Mouse (Mus musculus): Measurements from ENCODE around the gene Gm17657.
"Not testable (repeated sequence)": the region's sequence is repeated elsewhere in the genome, so short reads cannot be mapped to it uniquely, and the experiment has no call there.

The Gm17657 gene

DNA sequence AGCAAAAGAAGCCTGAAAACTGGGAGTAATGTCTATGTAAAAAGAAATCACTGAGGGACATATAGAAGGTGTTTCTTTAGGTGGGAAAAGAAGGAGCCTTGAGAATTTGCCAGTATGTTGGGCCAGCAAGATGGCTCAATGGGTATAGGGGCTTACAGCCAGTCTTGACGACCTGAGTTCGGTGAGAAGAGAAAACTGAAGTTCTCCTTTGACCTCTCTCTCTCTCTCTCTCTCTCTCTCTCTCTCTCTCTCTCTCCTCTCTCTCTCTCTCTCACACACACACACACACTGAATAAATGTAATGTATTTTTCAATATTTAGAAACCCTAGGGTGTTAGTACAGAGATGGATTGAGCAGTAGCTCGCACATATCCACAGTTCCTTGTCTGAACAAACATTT is 944 bp downstream of the Gm17657 start:
- DNase-seq (ENCODE audit: low spot score in 2 of 2): no peak

DNA sequence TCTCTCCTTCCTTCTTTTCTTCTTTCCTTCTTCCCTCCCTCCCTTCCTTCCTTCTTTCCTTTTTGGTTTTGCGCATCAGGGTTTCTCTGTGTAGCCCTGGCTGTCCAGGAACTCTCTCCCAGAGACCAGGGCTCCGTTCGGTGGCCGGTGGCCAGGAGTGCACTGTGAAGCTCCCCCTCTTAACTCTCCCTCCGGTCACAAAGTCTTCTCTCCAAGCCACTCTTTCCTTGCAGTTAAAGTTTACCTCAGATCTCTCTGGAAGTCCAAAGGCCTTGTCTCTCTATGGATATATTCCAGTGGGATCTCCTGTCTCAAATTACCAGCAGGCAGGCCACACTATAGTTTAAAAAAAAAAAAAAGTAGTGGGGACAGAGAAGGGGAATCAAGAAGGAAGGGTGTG is 4.2 kb downstream of the Gm17657 start:
- DNase-seq (ENCODE audit: low spot score in 2 of 2): no peak

DNA sequence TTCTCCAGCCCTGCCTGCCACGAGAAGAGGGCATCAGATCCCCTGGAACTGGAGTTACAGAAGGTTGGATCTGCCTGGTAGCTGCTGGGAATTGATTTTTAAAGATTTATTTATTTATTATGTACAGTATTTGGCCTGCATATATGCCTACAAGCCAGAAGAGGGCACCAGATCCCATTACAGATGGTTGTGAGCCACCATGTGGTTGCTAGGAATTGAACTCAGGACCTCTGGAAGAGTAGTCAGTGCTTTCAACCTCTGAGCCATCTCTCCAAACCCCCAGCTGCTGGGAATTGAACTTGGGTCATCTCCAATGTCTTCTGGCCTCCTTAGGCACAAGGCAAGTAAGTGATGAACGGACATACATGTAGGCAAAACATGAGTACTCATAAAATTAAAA is 5.4 kb downstream of the Gm17657 start:
- DNase-seq (ENCODE audit: low spot score in 2 of 2): no peak

DNA sequence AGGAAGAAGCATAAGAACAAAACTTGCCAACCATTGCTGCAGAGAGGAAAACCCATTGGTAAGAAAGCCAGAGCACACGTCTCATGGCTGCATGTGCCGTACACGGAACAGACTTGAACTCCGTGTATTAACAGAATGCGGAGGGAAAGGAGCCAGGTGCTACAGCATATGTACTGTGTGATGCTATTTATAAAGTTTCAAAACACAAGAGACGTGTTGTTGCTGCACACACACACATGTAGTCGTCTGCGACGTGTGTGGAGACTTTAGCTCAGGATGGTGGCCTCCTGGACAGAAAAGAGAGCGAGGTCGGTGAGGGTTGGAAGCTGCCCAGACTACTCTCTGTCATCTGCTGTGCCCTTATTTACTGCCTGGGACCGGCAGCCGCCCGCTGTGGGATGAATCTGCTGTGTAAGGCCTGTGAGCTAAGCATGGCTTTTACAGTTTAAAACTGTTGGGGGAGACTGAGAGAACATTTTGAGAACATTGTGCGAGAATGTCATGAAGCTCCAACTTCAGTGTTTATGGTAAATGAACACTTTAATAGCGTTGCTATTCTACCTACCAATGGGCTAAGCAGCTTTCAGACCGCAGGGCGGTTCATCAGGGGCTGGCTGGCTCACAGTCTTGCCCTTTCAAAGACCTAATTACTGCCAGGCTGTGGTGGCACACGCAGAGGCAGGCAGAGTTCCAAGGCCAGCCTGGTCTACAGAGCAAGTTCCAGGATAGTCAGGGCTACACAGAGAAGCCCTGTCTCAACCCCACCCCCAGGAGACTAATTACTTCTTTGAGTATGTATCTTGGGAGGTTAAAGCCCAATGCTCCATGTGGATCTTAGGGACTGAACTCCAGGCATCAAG is 6.4 kb downstream of the Gm17657 start:
- no peak for DNase-seq (ENCODE audit: low spot score in 2 of 2)

DNA sequence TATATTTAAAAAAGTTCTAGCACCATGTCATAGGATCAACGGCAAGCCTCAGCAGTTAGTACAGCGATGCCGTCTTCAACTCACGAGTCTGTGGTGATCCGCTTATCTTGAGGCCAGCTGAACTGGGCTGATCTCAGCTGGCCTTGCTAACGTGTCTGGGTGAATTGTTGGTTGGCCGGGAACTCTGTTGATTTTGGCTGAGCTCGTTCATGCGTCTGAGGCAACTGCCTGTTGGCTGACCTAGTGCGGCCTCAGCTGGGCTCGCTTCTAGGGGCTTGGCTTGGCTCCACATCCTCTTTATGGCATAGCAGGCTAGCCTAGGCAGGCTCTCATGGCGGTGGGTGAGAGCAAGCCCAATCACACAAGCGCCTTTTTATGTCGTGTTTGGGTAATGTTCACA is 8.0 kb downstream of the Gm17657 start:
- DNase-seq (ENCODE audit: low spot score in 2 of 2): no peak

DNA sequence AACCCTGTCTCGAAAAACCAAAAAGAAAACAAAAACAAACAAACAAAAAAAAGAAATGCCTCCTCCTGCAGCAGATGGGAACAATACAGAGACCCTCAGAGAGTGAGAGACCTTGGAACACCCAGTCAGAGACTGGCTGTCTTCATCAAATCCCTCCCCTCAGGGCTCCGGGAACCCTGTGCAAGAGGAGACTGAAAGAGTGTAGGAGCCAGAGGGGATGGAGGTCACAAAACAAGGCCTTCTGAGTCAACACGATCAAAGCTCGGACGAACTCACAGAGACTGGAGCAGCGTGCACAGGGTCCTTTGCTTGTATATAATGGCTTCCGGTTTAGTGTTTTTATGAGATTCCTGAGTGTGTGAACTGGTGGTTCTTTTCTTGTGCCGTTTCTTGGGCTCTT is 9.0 kb downstream of the Gm17657 start:
- DNase-seq (ENCODE audit: low spot score in 2 of 2): no peak

DNA sequence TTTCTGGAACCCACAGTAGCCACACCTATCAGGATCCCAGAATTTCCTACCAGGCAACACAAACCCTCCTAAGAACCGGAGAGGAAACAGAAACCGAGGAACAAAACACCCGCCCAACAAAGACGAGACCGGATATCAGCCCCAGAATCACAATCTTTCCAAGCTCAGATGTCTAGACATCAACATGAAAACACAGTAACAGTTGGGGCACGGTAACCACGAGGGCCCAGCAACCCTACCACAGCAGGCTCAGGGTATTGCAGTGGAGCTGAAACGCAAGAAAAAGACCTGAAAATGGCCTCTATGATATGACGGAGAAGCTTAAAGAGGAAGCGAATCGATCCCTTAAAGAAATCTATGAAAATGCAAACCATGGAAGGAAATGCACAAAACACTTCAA is 15.6 kb downstream of the Gm17657 start:
- DNase-seq (ENCODE audit: low spot score in 2 of 2): no peak

DNA sequence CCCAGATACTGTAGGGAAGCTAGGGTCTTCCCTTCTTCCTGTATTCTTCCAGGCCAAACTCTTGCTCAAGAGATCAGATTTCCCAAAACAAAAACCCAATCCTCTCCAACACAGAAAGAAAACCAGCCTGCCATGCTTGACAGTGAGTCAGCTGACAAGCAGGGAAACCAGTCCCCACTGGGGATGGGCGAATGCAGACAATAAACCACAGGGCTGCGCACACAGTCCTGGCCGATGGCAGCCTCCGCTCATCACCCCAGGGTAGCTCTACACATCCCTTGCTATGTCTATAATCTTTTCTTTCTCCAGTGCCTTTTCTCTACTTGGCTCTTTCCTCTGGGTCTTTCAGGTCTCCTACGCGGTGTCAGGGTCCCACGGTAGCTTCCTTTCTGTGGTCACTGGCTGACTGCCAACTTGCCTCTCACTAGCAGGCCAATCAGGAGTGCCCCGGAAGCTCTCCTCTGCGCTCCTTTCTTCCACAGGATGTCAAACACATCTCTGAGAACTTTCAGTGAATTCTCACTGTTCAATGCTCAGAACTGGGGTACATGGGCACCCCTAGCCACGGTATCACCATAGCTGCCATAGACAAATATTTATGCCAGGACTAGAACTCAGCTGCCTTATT is 17.6 kb downstream of the Gm17657 start:
- peak; percentile 65 to 67 for DNase-seq (ENCODE audit: low spot score in 2 of 2)

DNA sequence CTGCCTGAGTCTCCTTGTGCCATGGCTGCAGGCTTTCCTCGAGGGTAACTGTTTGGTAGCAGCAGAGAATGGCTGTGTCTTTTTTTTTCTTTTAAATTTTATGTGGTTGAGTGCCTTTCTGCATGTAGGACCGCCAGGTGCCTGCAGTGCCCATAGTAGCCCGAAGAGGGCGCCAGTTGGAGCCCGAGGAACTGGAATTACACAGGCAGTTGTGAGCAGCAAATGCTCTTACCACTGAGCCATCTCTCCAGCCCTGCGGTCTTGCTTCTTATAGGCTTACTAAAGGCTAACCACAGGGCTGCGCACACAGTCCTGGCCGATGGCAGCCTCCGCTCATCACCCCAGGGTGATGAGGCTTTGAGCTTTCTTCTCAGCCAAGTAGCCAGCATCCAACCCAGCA is 18.2 kb downstream of the Gm17657 start:
- peak in 1 of 2 experiments; percentile 39 for DNase-seq (ENCODE audit: low spot score in 2 of 2)

DNA sequence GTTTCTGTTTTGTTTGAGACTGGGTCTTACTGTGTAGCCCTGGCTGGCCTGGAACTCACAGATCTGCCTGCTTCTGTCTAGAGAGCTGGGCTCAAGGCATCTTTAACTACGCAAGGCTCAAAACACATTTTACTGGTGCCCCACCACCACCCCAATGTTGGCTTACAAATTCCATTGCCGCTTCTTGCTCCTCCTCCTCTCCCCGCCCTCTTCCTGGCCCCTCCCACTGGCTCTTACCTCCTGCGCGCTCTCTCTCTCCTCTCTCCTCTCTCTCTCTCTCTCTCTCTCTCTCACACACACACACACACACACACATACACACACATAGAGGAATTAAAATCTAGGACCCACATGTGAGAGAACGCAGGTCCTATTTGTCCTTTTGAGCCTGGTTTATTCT is 18.9 kb downstream of the Gm17657 start:
- DNase-seq (ENCODE audit: low spot score in 2 of 2): no peak

DNA sequence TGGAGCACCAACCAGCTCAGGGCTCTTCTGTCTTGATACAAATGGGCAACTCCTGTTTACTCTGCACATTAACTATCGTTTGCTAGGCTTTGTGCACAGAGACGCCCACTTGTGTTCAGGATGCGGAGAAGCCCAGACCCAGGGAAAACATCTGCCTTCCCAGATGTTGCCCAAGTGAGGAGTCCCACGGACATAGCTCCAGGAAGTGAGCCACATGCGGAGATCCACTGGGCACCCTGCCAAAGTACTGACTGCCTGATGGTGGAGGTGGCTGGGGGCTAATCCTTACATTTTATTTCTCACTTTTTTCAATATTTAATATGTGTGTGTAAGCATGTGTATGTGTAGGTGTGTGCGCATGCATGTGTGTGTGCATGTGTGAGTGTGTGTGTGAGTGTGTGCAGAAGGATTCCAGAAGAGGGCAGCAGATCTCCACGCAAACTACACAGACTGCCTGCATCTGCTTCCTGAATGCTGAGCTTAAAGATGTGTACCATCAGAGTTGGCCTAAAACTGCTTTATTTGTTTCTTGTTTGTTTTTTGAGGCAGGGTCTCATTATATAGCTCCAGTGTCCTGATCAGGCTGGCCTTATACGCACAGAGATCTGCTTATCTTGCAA is 20.8 kb downstream of the Gm17657 start:
- DNase-seq (ENCODE audit: low spot score in 2 of 2): no peak

DNA sequence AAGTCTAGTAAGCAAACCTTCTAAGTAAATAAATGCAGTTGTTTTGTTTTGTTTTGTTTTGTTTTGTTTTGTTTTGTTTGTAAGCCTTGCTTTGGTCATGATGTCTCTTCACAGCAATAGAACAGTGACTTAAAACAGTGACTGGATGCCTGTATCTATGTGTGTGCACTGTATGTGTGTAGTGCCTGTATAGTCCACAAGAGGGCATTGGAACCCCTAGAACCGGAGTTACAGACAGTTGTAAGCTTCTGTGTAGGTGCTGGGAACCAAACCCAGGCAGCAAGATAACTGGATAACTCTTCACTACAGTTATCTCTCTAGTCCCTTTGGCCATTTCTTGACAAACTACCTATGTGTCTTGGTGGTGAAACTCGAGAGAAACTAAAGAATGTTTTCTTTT is 23.8 kb downstream of the Gm17657 start:
- DNase-seq (ENCODE audit: low spot score in 2 of 2): no peak

DNA sequence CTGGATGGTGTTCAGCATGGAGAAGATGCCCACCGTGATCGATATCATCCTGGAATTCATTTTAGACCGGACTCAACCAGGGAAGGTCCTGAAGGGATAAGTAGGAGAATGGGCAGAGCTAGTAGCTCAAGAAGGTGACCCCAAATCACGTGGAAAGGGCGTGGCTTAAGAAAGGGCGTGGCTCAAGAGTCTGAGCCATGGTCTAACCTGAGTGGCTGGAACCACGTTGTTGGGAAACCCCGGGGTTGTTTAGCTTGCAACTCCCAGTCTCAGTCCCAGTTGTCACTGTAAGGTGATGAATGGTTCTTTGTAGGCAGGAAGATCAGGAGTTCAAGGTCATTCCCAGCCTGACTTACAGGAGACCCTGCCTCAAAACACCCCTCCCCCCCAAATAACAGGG is 29.7 kb downstream of the Gm17657 start:
- DNase-seq (ENCODE audit: low spot score in 2 of 2): no peak

DNA sequence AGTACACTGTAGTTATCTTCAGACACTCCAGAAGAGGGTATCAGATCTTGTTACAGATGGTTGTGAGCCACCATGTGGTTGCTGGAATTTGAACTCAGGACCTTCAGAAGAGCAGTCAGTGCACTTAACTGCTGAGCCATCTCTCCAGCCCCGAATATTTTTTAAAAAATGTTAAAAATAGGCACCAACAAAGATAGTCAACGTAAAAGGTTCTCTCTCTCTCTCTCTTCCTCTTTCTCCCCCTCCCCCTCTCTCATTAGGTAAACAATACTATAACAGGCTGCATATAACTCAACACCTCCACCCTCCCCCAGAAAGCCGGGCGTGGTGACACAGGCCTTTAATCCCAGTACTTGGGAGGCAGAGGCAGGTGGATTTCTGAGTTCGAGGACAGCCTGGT is 30.8 kb downstream of the Gm17657 start:
- not testable (repeated sequence) for DNase-seq (ENCODE audit: low spot score in 2 of 2)

DNA sequence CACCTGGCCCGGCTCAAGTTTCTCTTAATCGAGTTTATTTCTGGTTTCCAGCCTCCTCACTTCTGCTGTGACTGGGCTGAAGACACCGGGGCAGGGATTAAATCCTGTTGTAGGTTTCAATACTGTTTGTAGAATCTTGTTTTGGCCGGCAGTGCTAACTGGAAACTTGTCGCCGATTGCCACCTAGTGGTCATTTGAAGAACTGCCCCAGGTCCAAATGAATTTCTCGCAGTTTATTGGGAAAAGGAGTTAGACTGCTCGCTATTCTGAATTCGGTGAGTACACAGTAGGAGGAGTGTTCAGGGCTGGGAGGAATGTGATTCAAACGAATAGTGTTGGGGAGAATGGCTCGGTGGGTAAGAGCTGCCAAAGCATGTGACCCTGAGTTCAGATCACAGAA is 35.0 kb downstream of the Gm17657 start:
- peak; percentile 73 to 80 for DNase-seq (ENCODE audit: low spot score in 2 of 2)

DNA sequence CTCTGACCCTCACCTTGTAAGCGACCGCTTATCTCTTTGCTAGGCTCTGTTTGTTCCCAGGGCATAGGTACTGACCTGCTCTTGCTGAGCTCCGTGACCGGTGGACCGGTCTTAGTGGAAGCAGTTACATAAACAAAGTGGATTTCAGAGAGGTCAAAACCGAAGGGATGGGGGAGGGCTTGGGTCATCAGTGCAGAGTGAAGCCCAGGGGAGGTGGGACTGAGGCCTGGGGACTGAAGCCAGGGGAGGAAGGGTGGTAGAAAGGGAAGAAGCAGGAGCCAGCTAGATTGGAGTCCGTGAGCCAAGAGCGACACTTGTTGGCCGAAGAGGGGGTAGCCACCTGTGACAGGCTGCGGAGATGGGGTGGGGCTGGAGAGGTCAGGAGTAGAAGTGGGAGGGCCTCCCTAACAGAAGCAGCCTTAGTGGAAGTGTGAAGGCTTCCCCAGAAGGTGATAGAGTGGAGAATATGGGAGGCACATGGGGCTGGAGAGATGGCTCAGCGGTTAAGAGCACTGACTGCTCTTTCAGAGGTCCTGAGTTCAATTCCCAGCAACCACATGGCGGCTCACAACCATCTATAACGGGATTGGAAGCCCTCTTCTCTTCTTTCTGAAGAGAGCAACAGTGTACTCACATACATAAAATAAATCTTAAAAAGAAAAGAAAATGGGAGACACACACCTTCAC is 36.3 kb downstream of the Gm17657 start:
- peak; percentile 76 to 79 for DNase-seq (ENCODE audit: low spot score in 2 of 2)

DNA sequence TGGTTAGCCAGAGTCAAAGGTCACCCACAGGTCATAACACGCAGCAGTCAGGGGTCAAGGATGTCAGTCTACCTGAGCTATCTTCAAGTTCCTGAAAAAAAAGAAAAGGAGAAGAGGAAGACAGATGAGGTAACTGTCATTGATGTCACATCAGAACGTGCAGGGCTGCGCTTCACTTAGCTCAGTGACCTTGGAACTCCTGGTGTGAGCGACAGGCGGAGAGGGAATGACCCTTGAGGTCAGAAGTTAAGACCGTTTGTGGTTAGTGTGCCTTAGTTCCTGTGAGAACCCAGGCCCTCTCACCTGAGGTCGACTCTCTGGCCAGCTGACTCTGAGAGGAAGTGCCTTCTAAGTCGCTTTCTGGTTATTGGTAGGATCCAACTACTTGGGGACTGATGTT is 38.7 kb downstream of the Gm17657 start:
- DNase-seq (ENCODE audit: low spot score in 2 of 2): peak; percentile 60 to 67

DNA sequence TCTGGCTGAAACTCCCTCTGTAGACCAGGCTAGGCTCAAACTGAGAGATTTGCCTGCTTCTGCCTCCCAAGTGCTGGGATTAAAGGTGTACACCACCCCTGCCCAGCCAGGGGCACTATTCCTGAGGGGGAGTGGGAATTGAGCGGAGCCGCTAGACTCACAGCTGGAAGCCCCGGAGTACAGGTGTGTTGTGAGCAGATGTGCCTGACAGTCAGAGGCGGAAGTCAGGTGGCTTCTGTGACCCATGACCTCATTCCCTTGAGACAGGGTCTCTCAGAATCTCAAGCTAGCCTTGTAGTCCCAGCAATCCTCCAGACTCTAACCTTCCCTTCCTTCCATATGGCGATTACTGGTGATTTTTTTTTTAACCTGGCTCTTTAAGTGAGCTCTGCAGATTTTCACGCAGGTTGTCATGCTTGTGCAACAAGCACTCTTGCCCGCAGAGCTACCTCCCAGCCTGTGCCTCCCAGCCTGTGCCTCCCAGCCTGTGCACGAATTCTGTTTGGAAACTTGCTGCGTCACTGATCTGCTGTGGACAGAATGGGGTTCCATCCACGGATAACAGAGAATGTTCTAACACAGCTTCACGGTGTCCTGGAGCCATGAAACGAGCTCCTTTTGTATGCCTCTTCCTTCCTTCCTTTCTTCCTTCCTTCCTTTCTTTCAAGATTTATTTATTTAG is 40.4 kb downstream of the Gm17657 start:
- no peak for DNase-seq (ENCODE audit: low spot score in 2 of 2)

DNA sequence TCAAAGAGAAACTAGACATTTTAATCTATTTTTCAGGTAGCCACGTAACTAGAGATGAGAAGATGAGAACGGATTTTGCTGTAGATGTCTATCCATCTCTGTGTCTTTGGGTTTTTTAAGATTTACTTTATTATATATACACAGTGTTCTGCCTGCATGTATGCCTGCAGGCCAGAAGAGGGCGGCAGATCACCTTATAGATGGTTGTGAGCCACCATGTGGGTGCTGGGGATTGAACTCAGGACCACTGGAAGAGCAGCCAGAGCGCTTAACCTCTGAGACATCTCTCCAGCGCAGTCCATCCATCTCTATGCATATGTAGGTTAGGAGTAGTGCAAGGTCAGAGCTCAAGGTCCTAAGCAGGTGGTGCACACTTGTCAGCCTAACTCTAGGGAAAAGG is 45.7 kb downstream of the Gm17657 start:
- no peak for DNase-seq (ENCODE audit: low spot score in 2 of 2)

DNA sequence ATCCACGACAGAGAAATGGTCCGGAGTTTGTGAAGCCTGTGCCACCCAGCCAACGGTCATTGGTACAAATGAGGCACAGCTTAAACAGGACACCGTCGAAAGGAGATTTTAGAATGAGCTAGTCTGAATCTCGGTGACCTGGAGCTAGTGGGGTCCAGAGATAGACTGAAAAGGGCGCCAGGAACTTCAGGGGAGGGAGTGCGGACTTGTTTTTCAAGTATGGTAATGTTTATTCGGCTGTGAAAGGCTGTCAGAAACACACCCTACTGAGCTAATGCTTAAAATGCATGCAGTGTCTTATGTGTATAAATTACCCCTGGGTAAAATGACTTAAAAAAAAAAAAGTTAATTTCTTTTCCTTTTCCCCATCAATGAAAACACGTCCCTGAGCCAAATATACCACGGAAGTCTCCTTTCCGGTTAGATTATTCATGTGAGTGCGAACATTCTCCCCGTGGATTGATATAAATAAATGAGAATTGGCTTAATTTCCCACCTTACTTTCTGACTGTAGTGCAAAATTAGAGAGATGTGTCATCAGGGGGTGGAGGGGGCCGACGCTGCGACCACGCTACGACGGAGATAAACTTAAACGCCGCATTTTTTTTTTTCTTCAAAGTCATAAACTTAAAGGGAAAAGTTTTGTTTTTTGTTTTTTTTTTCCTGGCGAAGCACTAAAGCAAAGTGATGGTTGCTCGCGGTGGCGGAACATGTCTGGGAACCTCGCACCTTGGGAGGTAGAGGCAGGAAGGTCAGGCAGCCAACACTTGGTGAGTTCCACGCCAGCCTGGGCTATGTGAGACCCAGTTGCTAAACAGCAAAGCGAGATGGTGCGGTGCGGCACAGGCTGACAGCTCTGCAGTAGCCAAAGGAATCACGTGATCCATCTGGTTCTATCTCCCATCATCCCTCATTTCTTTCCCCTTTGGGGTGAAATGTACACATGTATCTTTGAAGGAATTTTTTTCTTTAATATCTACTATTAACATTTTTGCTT is 46.5 kb downstream of the Gm17657 start:
- DNase-seq (ENCODE audit: low spot score in 2 of 2): peak; percentile 38 to 49

Data from natural killer cell, adult 2 months (primary cell).